Mouse (Mus musculus) kidney, adult 9 months (tissue): Measurements from ENCODE around the gene Btbd2.

Experiments used
- DNase-seq: peaks from one replicate; pipeline ENCODE4 v3.0.0; 2022

Gene Btbd2

GRCm38 (mm10) chr10:80604988-80605387 lies 51.9 kb downstream of the Btbd2 start:
- DNase-seq: no peak

GRCm38 (mm10) chr10:80604001-80604509 lies 52.8 kb downstream of the Btbd2 start:
- DNase-seq: no peak

GRCm38 (mm10) chr10:80603364-80603763 lies 53.5 kb downstream of the Btbd2 start:
- no peak for DNase-seq

GRCm38 (mm10) chr10:80602698-80603325 lies 54.1 kb downstream of the Btbd2 start, which contains the start of the genes Scamp4 and Adat3:
Gene Scamp4, plus strand, starts transcription at chr10:80602872.
Gene Adat3, plus strand, starts transcription at chr10:80602880.
- peak; percentile 96 for DNase-seq

- no peak for DNase-seq
Measured at GRCm38 (mm10) chr10:80596318-80596717, 60.6 kb downstream of the Btbd2 start.
